ENCODE assay signal across 6 mouse cellular contexts in genomic region chr16:19152465-19152864, GRCm38 (mm10).
DNase-seq lines count a peak whose midpoint lies in the region; ATAC-seq and TF ChIP-seq lines count a peak whose summit lies in the region.
"Not testable (repeated sequence)": the region's sequence is repeated elsewhere in the genome, so short reads cannot be mapped to it uniquely, and the experiment has no call there.

No protein-coding gene starts in this region.

- H3K4me3 ChIP-seq in lung, postnatal 0 days (ENCODE audit: low read depth, low read length): not testable (repeated sequence)

- not testable (repeated sequence) for H3K9me3 ChIP-seq in lung, postnatal 0 days (ENCODE audit: low read length)

- not testable (repeated sequence) for H3K4me1 ChIP-seq in lung, postnatal 0 days (ENCODE audit: insufficient read depth, low read depth, low read length)

- not testable (repeated sequence) for H3K9ac ChIP-seq in lung, postnatal 0 days (replicated peaks; ENCODE audit: low read depth)

- H3K36me3 ChIP-seq in lung, postnatal 0 days (ENCODE audit: insufficient read depth, low read length): not testable (repeated sequence)

- DNase-seq in B cell, adult 2 months: peak; percentile 75 to 78
- DNase-seq in heart, adult 11 months: peak; percentile 22
- DNase-seq in lung, postnatal 0 days (ENCODE audit: low spot score): peak; percentile 1
- peak; percentile 1 for DNase-seq in spleen, adult 12 weeks (ENCODE audit: low spot score)
- DNase-seq in spleen, postnatal 36 days (ENCODE audit: low spot score in 2 of 2): peak; percentile 76 to 84

- not testable (repeated sequence) for TF ChIP-seq EP300 in lung, postnatal 0 days (IDR thresholded peaks at IDR 0.05)

- H3K27me3 ChIP-seq in lung, postnatal 0 days (replicated peaks; ENCODE audit: insufficient read depth, low read length): not testable (repeated sequence)

- 58% methylated on average over 1 of the region's 1 CpGs for WGBS in lung, postnatal 0 days

- ATAC-seq in lung, postnatal 0 days: not testable (repeated sequence)
- peak; percentile 35; the same call in 1 of the 2 replicates for ATAC-seq in monocyte, adult 5-6 weeks (replicated peaks; ENCODE audit: insufficient number of reproducible peaks, low FRiP score, low TSS enrichment, poor library complexity, severe bottlenecking)

- H3K27ac ChIP-seq in lung, postnatal 0 days (ENCODE audit: low read length): not testable (repeated sequence)

- H3K4me2 ChIP-seq in lung, postnatal 0 days (replicated peaks; ENCODE audit: low read depth, low read length): not testable (repeated sequence)

- not testable (repeated sequence) for TF ChIP-seq CTCF in lung, postnatal 0 days (IDR thresholded peaks at IDR 0.05)

Comparison
In these comparisons a context has a peak if more than half of its experiments do, and no peak if none do; other contexts are left out.
1. DNase-seq: peak in every context shown above with its lines; median percentile 80 in spleen, postnatal 36 days; 76 in B cell, adult 2 months; 22 in heart, adult 11 months; 1 in lung, postnatal 0 days; 1 in spleen, adult 12 weeks.